Mouse (Mus musculus) Patski (cell line): ENCODE measurements around the gene Sox13. TPM values are rescaled to one million over a fixed set of nuclear protein-coding genes. Genes with fewer than 3 reads are reported as not detected.
A peak's percentile ranks its signal among the peaks of the same experiment; 100 is the strongest.

Source experiments
- ATAC-seq: fragments of 100-300 bp; one replicate; pipeline ENCODE4 v1.8.0; 2021
- CTCF ChIA-PET: fragments of 350-600 bp; sonication (Branson Sonifier 250); formaldehyde crosslinking; loops from one replicate; lab custom pipeline; 2022; ENCODE audit warnings: inconsistent platforms; lab: Charles Lee
- POLR2A ChIA-PET: fragments of 350-600 bp; sonication (Branson Sonifier 250); formaldehyde crosslinking; loops from one replicate; lab custom pipeline; 2022; ENCODE audit warnings: antibody characterized with exemption, inconsistent platforms; lab: Charles Lee
- DNase-seq: peaks from one replicate; pipeline ENCODE4 v3.0.0-alpha.2; 2011; ENCODE audit warnings: low read depth, low spot score
- H3K27me3 ChIP-seq: fragments of 371-371 bp; one replicate; pipeline ENCODE4 v1.5.1; 2021
- CTCF ChIP-seq: fragments of 100-300 bp; IDR thresholded peaks from one replicate; pipeline ENCODE4 v1.5.1; 2021
- in situ Hi-C: fragments of 300-500 bp; cut with MboI; formaldehyde crosslinking; loops from 3 replicates; pipeline ENCODE4 v1.11.1; 2018; ENCODE audit warnings: low pct_unique_long_range_greater_than_20kb, mixed read lengths
- polyA plus RNA-seq: library from polyadenylated mRNA; unstranded; gene quantifications from one replicate; pipeline ENCODE4 v1.2.3, GENCODE M21; 2021

The Sox13 gene
- polyA plus RNA-seq, 1 experiment from 2014 or later, result 11.3 TPM

DNA sequence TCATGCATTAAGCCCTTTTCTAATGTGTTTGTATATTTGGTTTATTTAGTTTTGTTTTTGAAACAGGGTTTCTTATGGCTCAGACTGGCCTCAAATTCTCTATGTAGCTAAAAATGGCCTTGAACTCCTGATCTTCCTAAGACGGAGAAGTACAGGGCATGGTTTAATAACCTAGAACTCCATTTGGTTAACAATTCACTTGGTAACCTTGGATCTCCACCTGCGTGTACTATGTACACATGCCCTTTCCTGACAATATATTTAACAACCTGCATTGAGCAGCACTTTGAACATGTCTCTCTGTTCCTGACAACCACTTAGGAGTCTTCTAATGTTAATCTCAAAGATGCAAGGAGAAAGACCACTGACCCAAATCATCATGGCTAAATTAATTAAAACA, 7.0 kb upstream of the Sox13 start:
- ChIA-PET CTCF (no interaction called here), POLR2A (no interaction called here)
- H3K27me3 ChIP-seq, result peaks cover 47% of the 10 kb centered on the region
- TF ChIP-seq CTCF, result no peak
- in situ Hi-C loops, result no loop called here
- DNase-seq (no peak), ATAC-seq (no peak)

DNA sequence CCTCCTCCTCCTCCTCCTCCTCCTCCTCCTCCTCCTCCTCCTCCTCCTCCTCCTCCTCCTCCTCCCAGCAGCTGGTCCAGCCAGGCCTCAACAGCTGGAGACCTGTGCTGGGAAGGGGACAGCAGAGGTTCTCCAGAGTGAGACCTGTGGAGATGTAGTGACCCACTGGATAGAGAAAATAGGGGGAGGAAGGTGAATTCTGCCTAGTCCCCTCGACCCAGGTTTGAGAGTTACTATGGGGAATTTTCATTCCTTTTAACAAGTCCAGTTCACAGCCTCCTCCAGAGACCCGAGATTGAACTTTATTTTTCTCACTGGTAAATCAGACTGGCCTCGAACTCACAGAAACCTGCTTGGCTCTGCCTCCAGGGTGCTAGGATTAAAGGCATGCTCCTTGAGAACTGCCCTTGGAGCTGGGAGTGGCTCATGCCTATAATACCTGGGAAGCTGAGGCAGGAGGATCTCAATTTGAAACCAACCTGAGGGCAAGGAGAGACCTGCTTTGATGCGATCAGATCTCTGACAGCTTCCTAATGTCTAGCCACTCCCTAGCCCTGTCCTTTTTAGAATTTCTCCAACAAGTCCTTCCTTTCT, 467 bp upstream of the Sox13 start:
- DNase-seq, result no peak
- ATAC-seq, result no peak
- ChIA-PET POLR2A (no interaction called here), CTCF (no interaction called here)
- in situ Hi-C loops, result no loop called here
- H3K27me3 ChIP-seq, result peaks cover 22% of the 10 kb centered on the region
- TF ChIP-seq CTCF, result no peak

DNA sequence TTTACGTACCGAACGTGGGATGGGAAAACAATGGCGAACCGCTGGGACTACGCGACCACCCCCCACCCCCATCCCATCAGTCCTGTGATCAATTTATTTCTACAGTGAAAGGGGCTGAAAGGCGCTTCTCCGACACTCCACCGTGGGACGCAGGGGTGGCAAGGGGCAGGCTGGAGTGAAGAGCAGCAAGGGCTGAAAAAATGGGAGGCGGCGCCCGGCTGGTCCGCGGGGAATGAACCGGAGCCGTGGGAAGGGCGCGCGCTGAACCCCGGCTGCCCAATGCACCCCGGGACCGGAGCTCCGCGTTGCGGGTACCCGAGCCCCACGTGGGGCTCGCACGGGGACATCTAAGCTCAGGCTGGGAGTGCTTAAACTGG, 1.0 kb downstream of the Sox13 start:
- DNase-seq, result no peak
- ChIA-PET POLR2A (no interaction called here), CTCF (interaction anchor here (1.0 kb wide), 1 partner anchor 43 kb away, joined by 5 read pairs; no protein-coding TSS in a partner anchor)
- peak; percentile 5 for ATAC-seq
- TF ChIP-seq CTCF, result no peak
- in situ Hi-C loops, result no loop called here
- H3K27me3 ChIP-seq, result peaks cover 17% of the 10 kb centered on the region

DNA sequence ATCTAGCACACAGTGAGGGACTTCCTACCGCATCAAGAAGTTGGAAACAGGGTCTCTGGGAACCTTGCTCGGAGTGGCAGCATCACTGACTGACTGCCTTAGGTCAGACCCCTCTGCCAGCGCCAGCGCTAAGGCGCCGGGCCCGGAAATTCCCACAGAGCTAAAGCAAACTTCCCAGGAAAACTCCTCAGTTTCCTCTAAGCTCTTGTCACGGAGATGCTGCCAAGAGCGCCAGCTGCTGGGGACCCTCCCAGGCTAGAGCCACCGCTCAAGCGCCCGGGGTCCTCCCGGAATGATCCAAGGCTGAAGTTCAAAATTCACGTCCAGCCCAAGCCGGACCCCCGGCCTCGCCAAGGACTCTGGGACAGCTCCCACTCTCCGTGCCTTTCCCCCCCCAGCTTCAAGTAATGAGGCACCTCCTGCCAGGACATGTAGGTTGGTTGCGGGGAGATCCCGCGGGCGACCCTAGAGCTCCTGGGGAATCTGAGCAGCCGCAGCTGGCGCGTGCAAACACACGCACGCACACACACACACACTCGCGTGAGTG, 1.5 kb downstream of the Sox13 start:
- no peak for ATAC-seq
- no peak for TF ChIP-seq CTCF
- ChIA-PET CTCF (interaction anchor here (1.0 kb wide), 1 partner anchor 42 kb away, joined by 5 read pairs; no protein-coding TSS in a partner anchor), POLR2A (no interaction called here)
- in situ Hi-C loops, result no loop called here
- DNase-seq, result no peak
- H3K27me3 ChIP-seq, result peaks cover 14% of the 10 kb centered on the region

DNA sequence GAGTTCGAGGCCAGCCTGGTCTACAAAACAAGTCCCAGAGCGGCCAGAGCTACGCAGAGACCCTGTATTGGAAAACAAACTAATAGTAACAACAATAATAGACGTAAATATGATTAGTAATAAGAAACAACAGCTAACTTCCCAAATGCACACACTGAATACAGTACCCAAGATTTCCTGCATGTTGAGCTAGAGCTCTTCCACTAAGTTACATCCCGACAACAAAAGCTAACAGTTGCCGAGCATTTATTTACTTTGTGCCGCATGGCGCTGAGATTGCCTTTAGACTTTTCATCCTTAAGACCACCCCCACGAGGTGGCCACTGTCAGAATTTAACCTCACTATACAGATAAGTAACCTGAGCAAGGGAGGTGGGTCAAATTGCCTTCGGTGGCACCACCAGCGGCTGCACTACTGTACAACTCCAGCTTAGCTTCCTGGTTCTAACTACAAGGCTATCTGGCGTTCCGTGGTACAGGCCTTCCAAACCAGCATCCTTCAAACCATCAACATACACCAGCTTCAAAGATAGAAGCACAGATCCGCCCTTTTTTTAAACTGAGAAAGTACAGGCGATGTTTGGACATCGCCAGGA, 2.1 kb downstream of the Sox13 start:
- CTCF ChIA-PET, result interaction anchor here (1.0 kb wide), 1 partner anchor 42 kb away, joined by 5 read pairs; no protein-coding TSS in a partner anchor

DNA sequence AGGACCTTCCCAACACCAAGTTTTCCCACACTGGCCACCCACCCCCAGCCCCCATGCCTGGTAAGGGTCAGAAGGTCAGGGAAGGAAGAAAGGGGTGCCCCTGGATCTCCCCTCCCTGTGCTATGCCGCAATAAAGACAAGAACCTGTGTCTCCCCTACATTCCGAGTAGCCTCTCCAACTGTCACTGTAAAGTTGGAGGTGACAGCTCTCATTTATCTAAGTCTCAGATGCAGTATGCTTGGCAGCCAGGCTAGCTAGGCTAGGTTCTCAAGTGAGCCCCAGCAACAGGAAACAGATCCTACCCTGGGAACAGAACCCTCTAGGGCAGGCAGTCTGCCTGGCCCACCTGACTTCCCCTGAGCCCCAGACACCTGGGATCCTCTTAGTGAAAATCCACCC, 3.1 kb downstream of the Sox13 start:
- CTCF ChIA-PET, result no interaction called here
- in situ Hi-C loops, result no loop called here
- peaks cover 4% of the 10 kb centered on the region for H3K27me3 ChIP-seq
- POLR2A ChIA-PET, result no interaction called here
- ATAC-seq (no peak), DNase-seq (no peak)
- no peak for TF ChIP-seq CTCF

More for the DNA sequence above, 2.1 kb downstream of the Sox13 start:
- in situ Hi-C loops, result no loop called here
- no peak for DNase-seq
- POLR2A ChIA-PET, result no interaction called here
- no peak for ATAC-seq
- TF ChIP-seq CTCF, result no peak
- H3K27me3 ChIP-seq, result peaks cover 9% of the 10 kb centered on the region

DNA sequence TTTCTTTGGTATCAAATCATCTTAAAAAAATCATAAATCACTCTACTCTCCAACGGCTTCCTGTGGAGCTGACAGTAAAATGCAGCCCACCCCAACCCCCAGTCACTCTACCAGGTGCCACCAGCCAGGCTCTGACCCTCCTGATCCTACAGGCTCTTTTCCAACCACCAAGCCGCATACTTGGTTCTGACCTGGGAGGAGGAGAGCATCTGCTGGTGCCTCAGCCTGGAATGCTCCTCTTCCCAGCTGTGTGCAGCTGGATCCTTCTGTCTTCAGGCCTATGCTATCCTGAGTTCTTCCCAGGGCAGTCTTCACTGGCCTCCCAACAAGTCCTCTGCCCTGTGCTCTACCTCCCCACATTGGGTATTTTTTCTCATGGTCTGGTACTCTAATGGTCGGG, 3.7 kb downstream of the Sox13 start:
- ChIA-PET CTCF (no interaction called here), POLR2A (no interaction called here)
- in situ Hi-C loops, result no loop called here
- TF ChIP-seq CTCF, result no peak
- H3K27me3 ChIP-seq, result peaks cover 4% of the 10 kb centered on the region
- no peak for DNase-seq
- ATAC-seq, result no peak

DNA sequence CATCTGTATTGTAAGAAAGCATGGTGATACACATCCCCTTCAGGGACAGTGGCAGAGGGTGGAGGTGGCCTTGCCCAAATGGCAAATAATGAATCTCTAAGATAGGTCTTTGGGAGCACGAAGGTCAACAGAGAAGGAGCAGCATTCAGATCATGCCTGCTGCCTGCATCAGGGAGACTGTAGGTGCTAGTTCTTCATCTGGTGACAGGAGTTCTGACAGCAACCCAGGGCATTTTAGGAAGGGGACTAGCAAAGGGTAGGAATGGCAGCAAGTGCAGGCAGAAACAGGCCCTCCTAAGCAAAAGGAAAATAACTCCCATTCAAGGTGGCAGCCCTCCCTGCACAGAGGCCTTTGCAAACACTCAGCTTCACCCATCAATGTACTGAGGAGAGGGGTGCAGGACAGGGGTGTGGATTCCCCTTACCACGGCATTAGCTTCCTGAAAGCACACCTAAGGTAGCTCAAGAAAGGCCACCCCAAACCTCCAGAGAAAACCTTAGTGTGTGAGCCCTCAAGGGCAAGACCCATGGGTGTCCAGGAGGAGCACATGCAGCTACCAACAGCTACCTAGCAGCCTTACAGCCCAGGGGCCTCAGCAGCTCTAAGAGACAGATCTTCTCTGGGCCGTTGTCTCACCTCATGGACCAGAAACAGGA, 4.9 kb downstream of the Sox13 start:
- no peak for DNase-seq
- POLR2A ChIA-PET, result interaction anchor here (0.6 kb wide), 1 partner anchor 596 kb away, joined by 6 read pairs; no protein-coding TSS in a partner anchor
- TF ChIP-seq CTCF, result no peak
- in situ Hi-C loops, result no loop called here
- CTCF ChIA-PET, result no interaction called here
- no peak for ATAC-seq
- peaks cover 4% of the 10 kb centered on the region for H3K27me3 ChIP-seq

DNA sequence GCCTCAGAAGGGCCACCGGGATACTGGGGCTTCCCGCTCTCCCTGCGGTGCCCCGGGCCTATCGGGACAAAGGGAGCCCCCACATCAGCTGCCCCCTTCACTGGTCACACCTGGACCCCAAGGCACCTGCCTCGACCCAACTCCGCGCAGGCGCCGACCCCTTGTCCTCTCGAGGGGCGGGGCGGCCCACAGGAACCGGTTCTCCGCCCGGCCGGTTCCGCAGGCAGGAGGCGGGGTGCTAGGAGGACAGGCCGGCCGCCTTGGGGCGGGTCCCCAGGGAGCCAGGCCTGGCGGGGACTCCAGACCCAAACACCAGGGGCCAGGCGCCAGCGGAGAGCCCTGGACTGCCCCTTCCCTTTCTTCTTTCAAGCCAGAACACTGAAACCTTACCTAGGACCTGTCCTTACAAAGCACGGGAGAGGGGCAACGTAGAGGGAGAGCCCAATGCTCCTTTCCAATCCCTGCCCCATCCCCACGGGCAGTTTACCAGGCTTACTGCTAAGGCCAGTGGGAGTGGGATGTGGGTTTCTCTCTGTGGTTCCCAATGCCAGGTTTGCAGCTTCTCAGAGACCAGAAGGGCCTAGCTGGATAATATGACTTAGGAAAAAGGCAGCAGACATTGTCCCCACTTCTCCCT, 5.9 kb downstream of the Sox13 start:
- CTCF ChIA-PET, result no interaction called here
- in situ Hi-C loops, result no loop called here
- ATAC-seq (no peak), DNase-seq (no peak)
- TF ChIP-seq CTCF, result no peak
- POLR2A ChIA-PET, result no interaction called here
- H3K27me3 ChIP-seq, result peaks cover 4% of the 10 kb centered on the region

DNA sequence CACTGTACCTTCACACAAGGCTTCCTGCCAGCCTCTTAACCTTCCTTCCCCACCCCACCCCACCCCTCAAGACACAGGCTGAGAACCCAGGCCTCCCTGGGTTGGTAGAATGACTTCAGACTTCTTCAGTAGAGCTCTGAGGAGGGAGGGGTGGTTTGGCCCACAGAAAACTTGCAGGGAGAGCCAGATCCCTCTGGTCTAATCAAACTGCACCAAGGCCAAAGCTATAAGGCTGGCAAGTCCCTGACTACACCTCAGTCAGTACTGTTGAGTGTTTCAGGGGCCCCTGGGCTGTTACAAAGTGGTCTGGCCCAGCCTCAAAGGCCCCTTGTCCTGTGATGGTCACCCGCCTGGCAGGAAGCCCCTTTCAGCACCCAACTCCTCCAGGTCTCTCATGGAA, 6.6 kb downstream of the Sox13 start:
- no peak for TF ChIP-seq CTCF
- no peak for DNase-seq
- in situ Hi-C loops, result no loop called here
- CTCF ChIA-PET, result no interaction called here
- ATAC-seq, result no peak
- H3K27me3 ChIP-seq, result peaks cover 1% of the 10 kb centered on the region
- POLR2A ChIA-PET, result no interaction called here

DNA sequence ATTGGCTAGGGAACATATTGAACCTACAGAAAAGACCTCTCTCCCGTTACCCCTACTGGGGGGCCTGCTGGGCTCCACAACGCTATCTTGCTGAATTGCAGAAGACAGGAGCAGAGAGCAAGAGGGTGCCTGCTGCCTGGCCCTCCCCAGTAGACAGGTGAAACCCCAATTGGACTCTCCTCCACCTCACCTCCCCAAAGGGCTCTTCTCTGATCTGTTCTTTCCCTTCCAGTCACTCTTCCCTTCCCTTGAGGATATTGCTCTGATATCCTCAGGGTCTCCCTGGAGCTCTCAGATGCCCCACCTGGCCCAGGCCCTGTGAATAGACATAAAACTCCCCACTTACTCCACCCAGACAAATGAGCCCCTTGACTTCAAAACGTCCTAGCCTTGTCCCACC, 7.1 kb downstream of the Sox13 start:
- CTCF ChIA-PET, result no interaction called here
- ATAC-seq, result no peak
- TF ChIP-seq CTCF, result no peak
- H3K27me3 ChIP-seq, result no peaks in the 10 kb centered on the region
- POLR2A ChIA-PET, result no interaction called here
- in situ Hi-C loops, result no loop called here
- no peak for DNase-seq
